ENCODE assay signal across 11 mouse cellular contexts in genomic region chrX:57277560-57278335, GRCm38 (mm10).
DNase-seq lines count a peak whose midpoint lies in the region; ATAC-seq and TF ChIP-seq lines count a peak whose summit lies in the region.
"Had no signal": no experiment of that assay in that cellular context is flagged by ENCODE, and none has a peak within 500 bp of the region (broad histone marks: within the 10 kb centered on the region; RNA-seq: fewer than 3 reads in every experiment).

No protein-coding gene starts in this region.

- no peak overlapping the region for H3K27ac ChIP-seq in cerebellum, adult 2 months (ENCODE audit: insufficient read depth, low read length)
- 0 out of 2 replicates have a peak overlapping the region, but pooled peaks have one; percentile 38 for H3K27ac ChIP-seq in neural tube, embryonic 13.5 days (replicated peaks)
- peak overlapping the region; percentile 83 for H3K27ac ChIP-seq in heart, embryonic 15.5 days
- H3K27ac ChIP-seq: forebrain, embryonic 13.5 days; intestine, embryonic 15.5 days had no signal

- ATAC-seq in neural tube, embryonic 13.5 days (ENCODE audit: low read depth) = no peak
- peak; percentile 82 for ATAC-seq in heart, embryonic 15.5 days (replicated peaks; ENCODE audit: insufficient number of reproducible peaks, insufficient read depth, low FRiP score, low read depth)
- ATAC-seq: forebrain, embryonic 13.5 days; intestine, embryonic 15.5 days had no signal

- TF ChIP-seq POLR2A in cerebellum, adult 2 months (IDR thresholded peaks at IDR 0.05; ENCODE audit: borderline replicate concordance, insufficient read depth, low read length) = no peak

- WGBS in cerebellum, adult 2 months = 16% methylated on average over 6 of the region's 6 CpGs
- 49% methylated on average over 6 of the region's 6 CpGs for WGBS in neural tube, embryonic 13.5 days
- WGBS in heart, embryonic 15.5 days = 30% methylated on average over 6 of the region's 6 CpGs

- H3K27me3 ChIP-seq in cerebellum, adult 2 months (ENCODE audit: control insufficient read depth, insufficient read depth, low read length) = no peaks in the 10 kb centered on the region
- no peaks in the 10 kb centered on the region for H3K27me3 ChIP-seq in neural tube, embryonic 13.5 days
- H3K27me3 ChIP-seq in heart, embryonic 15.5 days = no peaks in the 10 kb centered on the region
- H3K27me3 ChIP-seq: forebrain, embryonic 13.5 days; intestine, embryonic 15.5 days had no signal

- no peaks in the 10 kb centered on the region for H3K9me3 ChIP-seq in neural tube, embryonic 13.5 days
- H3K9me3 ChIP-seq in heart, embryonic 15.5 days (replicated peaks) = no peaks in the 10 kb centered on the region
- H3K9me3 ChIP-seq: forebrain, embryonic 13.5 days; intestine, embryonic 15.5 days had no signal

- no peak overlapping the region for H3K4me2 ChIP-seq in neural tube, embryonic 13.5 days
- H3K4me2 ChIP-seq in heart, embryonic 15.5 days = no peak overlapping the region
- H3K4me2 ChIP-seq: forebrain, embryonic 13.5 days; intestine, embryonic 15.5 days had no signal

- no peak for TF ChIP-seq CTCF in cerebellum, adult 2 months (IDR thresholded peaks at IDR 0.05; ENCODE audit: borderline replicate concordance, insufficient read depth, low read depth, low read length)

- H3K4me1 ChIP-seq in cerebellum, adult 2 months (ENCODE audit: control insufficient read depth, insufficient read depth, low read length) = no peaks in the 10 kb centered on the region
- H3K4me1 ChIP-seq in neural tube, embryonic 13.5 days (replicated peaks) = peaks cover 5% of the 10 kb centered on the region
- H3K4me1 ChIP-seq in heart, embryonic 15.5 days (replicated peaks) = peaks cover 12% of the 10 kb centered on the region; the same call in 1 of the 2 replicates
- H3K4me1 ChIP-seq: intestine, embryonic 15.5 days had no signal

- no peak overlapping the region for H3K4me3 ChIP-seq in cerebellum, adult 2 months (replicated peaks; ENCODE audit: insufficient read depth, low read depth, low read length)
- no peak overlapping the region for H3K4me3 ChIP-seq in neural tube, embryonic 13.5 days
- H3K4me3 ChIP-seq in heart, embryonic 15.5 days = no peak overlapping the region
- H3K4me3 ChIP-seq: forebrain, embryonic 13.5 days; intestine, embryonic 15.5 days had no signal

- no peak overlapping the region for H3K9ac ChIP-seq in neural tube, embryonic 13.5 days
- H3K9ac ChIP-seq in heart, embryonic 15.5 days = no peak overlapping the region
- H3K9ac ChIP-seq: forebrain, embryonic 13.5 days; intestine, embryonic 15.5 days had no signal

- peak; percentile 7 to 12 for DNase-seq in cerebellum, postnatal 14 days
- no peak for DNase-seq in cerebellum, adult 2 months
- no peak for DNase-seq in neural tube, embryonic 10.5 days (ENCODE audit: extremely low spot score, low spot score)
- peak; percentile 30 for DNase-seq in lung, postnatal 14 days
- no peak for DNase-seq in gastrocnemius, postnatal 25 days
- DNase-seq in c-Kit-positive CD71-positive TER-119-positive erythroid progenitor cells, embryonic 14.5 days (ENCODE audit: low spot score) = no peak
- DNase-seq: cerebellum, adult 18-20 months had no signal

- H3K36me3 ChIP-seq in neural tube, embryonic 13.5 days = no peaks in the 10 kb centered on the region
- H3K36me3 ChIP-seq in heart, embryonic 15.5 days = no peaks in the 10 kb centered on the region
- H3K36me3 ChIP-seq: intestine, embryonic 15.5 days had no signal

Comparison
In these comparisons a context has a peak if more than half of its experiments do, and no peak if none do; other contexts are left out.
1. DNase-seq: peak in cerebellum, postnatal 14 days (2 of 2) and lung, postnatal 14 days (single experiment); none in cerebellum, adult 2 months (0 of 2), neural tube, embryonic 10.5 days (single experiment), gastrocnemius, postnatal 25 days (single experiment) and c-Kit-positive CD71-positive TER-119-positive erythroid progenitor cells, embryonic 14.5 days (single experiment).